Mouse (Mus musculus): ENCODE measurements around the gene A230050P20Rik.

DNA sequence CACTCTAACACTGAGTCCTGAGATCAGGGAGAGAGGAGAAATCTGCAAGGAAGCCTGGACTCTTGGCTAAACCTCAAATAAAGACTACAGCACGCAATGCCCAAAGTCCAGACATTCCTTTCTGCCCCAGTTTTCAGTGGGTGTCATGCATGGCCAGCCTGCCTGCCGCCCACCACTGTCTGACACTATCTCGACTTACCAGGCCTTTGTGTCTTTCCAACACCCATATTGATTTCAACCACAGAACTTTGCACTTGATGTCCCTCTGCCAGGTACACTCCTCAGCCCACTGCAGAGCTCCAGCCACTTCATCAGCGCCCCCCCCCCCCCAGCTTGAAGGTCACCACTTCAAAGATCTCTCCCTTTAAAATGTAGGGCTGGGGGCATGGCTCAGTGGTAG lies 6.2 kb upstream of the A230050P20Rik start:
- TF ChIP-seq EP300 (IDR thresholded peaks at IDR 0.05; ENCODE audit: low read depth in 1 of 2, low read length in 2 of 2), result no peak
- TF ChIP-seq CTCF (IDR thresholded peaks at IDR 0.05 in 2 of 3, conservative IDR thresholded peaks at IDR 0.05 in 1 of 3; ENCODE audit: control insufficient read depth in 1 of 3, insufficient read depth in 1 of 3, low read depth in 2 of 3, low read length in 3 of 3, poor library complexity in 1 of 3, severe bottlenecking in 1 of 3), result no peak
- TF ChIP-seq ZC3H11A (IDR thresholded peaks at IDR 0.05; ENCODE audit: low read depth, low read length), result no peak
- peak; percentile 82 for TF ChIP-seq TAL1 (IDR thresholded peaks at IDR 0.05; ENCODE audit: low read length)
- TF ChIP-seq SIN3A (IDR thresholded peaks at IDR 0.05; ENCODE audit: low read length), result no peak
- no peak for TF ChIP-seq ZNF384 (IDR thresholded peaks at IDR 0.05; ENCODE audit: low read depth, low read length)
- TF ChIP-seq POLR2A (IDR thresholded peaks at IDR 0.05; ENCODE audit: control insufficient read depth in 1 of 2, insufficient read depth in 1 of 2, low read depth in 1 of 2, low read length in 2 of 2, poor library complexity in 1 of 2), result no peak
- TF ChIP-seq ZMIZ1 (IDR thresholded peaks at IDR 0.05; ENCODE audit: low read depth, low read length), result no peak
- TF ChIP-seq CHD1 (IDR thresholded peaks at IDR 0.05; ENCODE audit: low read depth, low read length), result no peak
- TF ChIP-seq ZKSCAN1 (IDR thresholded peaks at IDR 0.05; ENCODE audit: low read depth, low read length), result no peak
- TF ChIP-seq MEF2A (IDR thresholded peaks at IDR 0.05; ENCODE audit: extremely low read depth, insufficient replicate concordance, low read depth, low read length, poor library complexity, severe bottlenecking), result no peak
- TF ChIP-seq MYC (IDR thresholded peaks at IDR 0.05; ENCODE audit: low read depth, low read length), result no peak
